Mouse (Mus musculus): Measurements from ENCODE around the gene Vmn1r55.
"Not testable (repeated sequence)": the region's sequence is repeated elsewhere in the genome, so short reads cannot be mapped to it uniquely, and the experiment has no call there.

The Vmn1r55 gene

DNA sequence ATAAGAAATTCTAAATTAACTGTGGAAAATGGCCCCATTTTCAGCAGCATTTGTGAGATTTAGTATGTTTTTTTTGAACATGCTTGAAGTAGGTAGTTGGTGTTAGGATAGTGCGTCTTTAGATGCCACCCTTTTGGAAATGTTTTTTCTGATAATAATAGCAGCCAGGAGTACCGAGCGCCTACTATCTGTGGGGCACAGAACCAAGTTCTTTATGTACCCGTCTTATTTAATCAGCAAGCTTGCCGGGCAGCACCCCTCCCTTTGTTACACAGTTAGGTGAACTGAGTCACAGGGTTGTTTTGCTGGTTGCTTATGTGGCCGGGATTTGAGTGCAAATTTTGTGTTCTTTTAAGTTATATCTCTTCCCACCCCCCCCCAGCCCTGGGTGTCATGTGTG, 68.2 kb downstream of the Vmn1r55 start:
- no peak for DNase-seq (ENCODE audit: low spot score)

DNA sequence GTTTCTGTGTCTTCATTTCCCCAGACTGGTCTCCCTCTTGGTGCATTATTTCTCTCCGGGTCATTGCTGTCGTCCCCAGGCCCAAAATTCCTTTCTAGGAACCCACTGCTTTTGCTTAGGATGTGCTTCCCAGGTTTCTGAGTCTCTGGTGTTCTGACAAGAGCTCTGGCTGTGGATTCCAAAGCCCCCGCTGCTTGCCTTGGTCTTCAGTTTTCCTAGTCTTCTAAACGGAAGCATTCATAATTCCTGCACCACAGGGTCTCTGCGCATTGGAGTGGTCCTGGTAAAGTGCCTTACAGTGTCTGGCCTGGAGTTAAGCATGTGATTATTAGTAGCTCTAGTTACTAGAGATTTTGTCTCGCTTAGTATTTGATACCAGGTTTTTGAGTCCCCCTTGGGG, 68.7 kb downstream of the Vmn1r55 start:
- DNase-seq (ENCODE audit: low spot score), result no peak

DNA sequence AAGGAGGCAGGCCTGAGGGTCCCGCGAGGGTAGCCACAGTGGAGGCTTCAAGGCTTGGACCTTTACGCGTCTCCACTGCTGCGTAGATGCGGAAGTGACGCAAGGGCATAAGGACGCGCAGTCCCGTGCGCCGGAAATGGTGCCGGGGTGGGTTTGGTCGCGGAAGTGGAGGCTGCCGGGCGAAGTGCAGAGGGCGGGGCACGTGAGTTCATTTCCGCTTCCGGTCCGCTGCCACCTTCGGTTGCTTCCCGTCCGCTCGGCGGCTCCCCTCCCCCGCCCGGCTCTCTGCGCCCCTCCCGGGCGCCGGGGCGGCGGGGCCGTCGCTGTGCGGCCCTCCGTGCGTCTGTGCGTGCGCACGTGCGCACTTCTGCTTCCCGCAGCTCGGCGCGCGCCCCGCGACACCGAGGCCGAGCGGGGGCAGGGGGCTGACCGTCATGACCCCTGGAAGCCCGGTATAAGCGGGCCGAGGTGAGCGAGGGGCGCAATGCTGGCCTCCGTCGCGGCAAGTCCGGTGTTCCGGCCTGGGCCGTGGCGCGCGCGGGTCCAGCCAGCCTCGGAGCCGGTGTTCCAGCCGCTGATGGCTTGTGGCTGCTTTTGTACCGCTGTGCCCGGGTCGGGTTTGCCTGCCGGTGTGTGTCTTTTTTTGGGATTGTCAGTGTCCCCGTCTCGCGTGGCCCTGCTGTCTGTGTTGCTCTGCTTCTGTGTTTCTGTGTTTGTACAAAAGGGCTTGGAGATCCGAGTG, 69.3 kb downstream of the Vmn1r55 start, which contains the start of gene Epn1:
TSS of gene Epn1 (plus strand) at position 226 of the 742 bp plus-strand sequence.
- DNase-seq (ENCODE audit: low spot score), result peak; percentile 95

DNA sequence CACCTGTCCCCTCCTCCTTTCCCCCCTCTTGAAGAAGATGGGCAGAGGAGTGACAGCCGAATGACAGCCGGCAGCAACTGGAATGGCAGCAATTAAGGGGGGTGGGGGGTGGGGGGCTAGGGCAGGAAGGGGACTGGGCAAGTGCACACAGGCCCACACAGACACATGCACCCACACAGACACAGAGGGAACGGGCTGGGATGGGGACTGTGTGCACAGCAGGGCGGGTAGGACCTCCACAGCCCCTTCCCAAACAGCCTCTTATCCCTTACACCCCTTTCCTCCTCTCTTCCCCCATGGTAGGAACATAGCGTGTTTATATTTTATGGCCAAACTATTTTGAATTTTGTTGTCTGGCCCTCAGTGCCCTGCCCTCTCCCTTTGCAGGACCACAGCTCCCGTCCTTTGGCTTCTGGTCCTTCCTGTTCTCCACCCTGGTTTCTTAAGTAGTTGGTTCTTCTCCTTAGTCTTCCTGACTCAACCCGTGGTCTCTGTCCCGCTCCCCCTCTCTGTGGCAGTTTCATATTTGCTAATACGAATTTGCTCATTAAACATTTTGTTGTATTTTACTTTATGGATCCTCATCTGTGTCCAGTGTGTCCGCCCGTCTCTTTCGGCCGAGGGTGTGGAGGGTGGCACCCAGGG, 70.0 kb downstream of the Vmn1r55 start:
- DNase-seq (ENCODE audit: low spot score), result not testable (repeated sequence)

Measured in retina, embryonic 14.5 days (tissue).